Mouse (Mus musculus) lung, postnatal 14 days (tissue): Measurements from ENCODE around the gene Stam.

Experiments
- DNase-seq: peaks from one replicate; pipeline ENCODE4 v3.0.0; 2021

Stam gene

GRCm38 (mm10) chr2:14127629-14128028 is 53.7 kb downstream of the Stam start:
- DNase-seq = no peak

GRCm38 (mm10) chr2:14130641-14131339 is 56.9 kb downstream of the Stam start:
- no peak for DNase-seq

GRCm38 (mm10) chr2:14132468-14133326 is 58.8 kb downstream of the Stam start:
- DNase-seq = no peak

GRCm38 (mm10) chr2:14136906-14137305 is 63.0 kb downstream of the Stam start:
- DNase-seq = no peak

- DNase-seq = no peak
Observed at GRCm38 (mm10) chr2:14139590-14139989, 65.7 kb downstream of the Stam start.

- DNase-seq = no peak
Observed at GRCm38 (mm10) chr2:14140044-14140443, 66.1 kb downstream of the Stam start.

- no peak for DNase-seq
Observed at GRCm38 (mm10) chr2:14145311-14145710, 71.4 kb downstream of the Stam start.

GRCm38 (mm10) chr2:14146913-14147312 is 73.0 kb downstream of the Stam start:
- no peak for DNase-seq

- DNase-seq = no peak
Observed at GRCm38 (mm10) chr2:14150829-14151228, 76.9 kb downstream of the Stam start.

- DNase-seq = no peak
Observed at GRCm38 (mm10) chr2:14151854-14152253, 78.0 kb downstream of the Stam start.

GRCm38 (mm10) chr2:14159047-14159446 is 85.1 kb downstream of the Stam start:
- DNase-seq = no peak

- no peak for DNase-seq
Observed at GRCm38 (mm10) chr2:14159756-14160155, 85.9 kb downstream of the Stam start.

GRCm38 (mm10) chr2:14164459-14165030 is 90.6 kb downstream of the Stam start:
- DNase-seq = no peak

GRCm38 (mm10) chr2:14165066-14165465 is 91.2 kb downstream of the Stam start:
- no peak for DNase-seq

GRCm38 (mm10) chr2:14165618-14166344 is 91.9 kb downstream of the Stam start:
- no peak for DNase-seq

- no peak for DNase-seq
Observed at GRCm38 (mm10) chr2:14167721-14168120, 93.8 kb downstream of the Stam start.

GRCm38 (mm10) chr2:14174334-14174733 is 100.4 kb downstream of the Stam start, which contains the start of gene Tmem236:
TSS of gene Tmem236 (plus strand) at chr2:14174523.
- no peak for DNase-seq

GRCm38 (mm10) chr2:14176460-14177193 is 102.7 kb downstream of the Stam start:
- no peak for DNase-seq

- no peak for DNase-seq
Observed at GRCm38 (mm10) chr2:14184375-14184774, 110.5 kb downstream of the Stam start.

GRCm38 (mm10) chr2:14190684-14191083 is 116.8 kb downstream of the Stam start:
- DNase-seq = no peak

- no peak for DNase-seq
Observed at GRCm38 (mm10) chr2:14191601-14192000, 117.7 kb downstream of the Stam start.

GRCm38 (mm10) chr2:14192046-14192445 is 118.1 kb downstream of the Stam start:
- no peak for DNase-seq
